11 mouse cellular contexts compared by ENCODE assay signal in genomic region chr13:11247541-11247940, GRCm38 (mm10).
DNase-seq lines count a peak whose midpoint lies in the region.
"Had no signal": no experiment of that assay in that cellular context is flagged by ENCODE, and none has a peak within 500 bp of the region (broad histone marks: within the 10 kb centered on the region; RNA-seq: fewer than 3 reads in every experiment).

No protein-coding gene starts in this region.

- DNase-seq in adrenal gland, postnatal 36 days, result peak; percentile 0 to 9
- no peak for DNase-seq in adrenal gland, adult 8-10 months
- peak; percentile 3 for DNase-seq in lung, postnatal 10 days
- no peak for DNase-seq in lung, postnatal 14 days
- peak; percentile 31 for DNase-seq in embryo, embryonic 11.5 days (ENCODE audit: low read depth, low spot score)
- peak; percentile 68 for DNase-seq in retina, embryonic 14.5 days (ENCODE audit: low spot score)
- no peak for DNase-seq in left cerebral cortex, postnatal 4 days
- DNase-seq in gastrocnemius, postnatal 14 days, result no peak
- DNase-seq: B cell, adult 2 months; cerebellum, postnatal 36 days; heart, postnatal 36 days had no signal

- intact Hi-C loops in left cerebral cortex, postnatal 4 days (cut with DNase I), result no loop called here
- intact Hi-C loops in gastrocnemius, postnatal 14 days (cut with DNase I; ENCODE audit: low total_unique reads), result no loop called here

Comparison
In these comparisons a context has a peak if more than half of its experiments do, and no peak if none do; other contexts are left out.
1. DNase-seq: peak in adrenal gland, postnatal 36 days (2 of 2), lung, postnatal 10 days (single experiment), embryo, embryonic 11.5 days (single experiment) and retina, embryonic 14.5 days (single experiment); none in adrenal gland, adult 8-10 months (single experiment), lung, postnatal 14 days (single experiment), left cerebral cortex, postnatal 4 days (single experiment) and gastrocnemius, postnatal 14 days (single experiment).